In genomic region chr7:98593276-98593675, GRCm38 (mm10) we compare ENCODE assay signal across 20 mouse cellular contexts.
DNase-seq lines count a peak whose midpoint lies in the region; ATAC-seq and TF ChIP-seq lines count a peak whose summit lies in the region.
"Had no signal": no experiment of that assay in that cellular context is flagged by ENCODE, and none has a peak within 500 bp of the region (broad histone marks: within the 10 kb centered on the region; RNA-seq: fewer than 3 reads in every experiment).

No protein-coding gene starts in this region.

- WGBS in cerebellum, adult 2 months, result 9% methylated on average over 6 of the region's 6 CpGs
- WGBS in neural tube, embryonic 15.5 days, result 83% methylated on average over 6 of the region's 6 CpGs

- 0 out of 2 replicates have a peak overlapping the region, but pooled peaks have one; percentile 4 for H3K27ac ChIP-seq in cerebellum, adult 2 months (ENCODE audit: insufficient read depth, low read length)
- H3K27ac ChIP-seq in neural tube, embryonic 15.5 days (replicated peaks), result no peak overlapping the region
- H3K27ac ChIP-seq: embryonic facial prominence, embryonic 12.5 days; forebrain, embryonic 15.5 days; heart, adult 2 months; heart, embryonic 15.5 days; hindbrain, embryonic 13.5 days; intestine, embryonic 15.5 days had no signal

- no peak overlapping the region for H3K4me3 ChIP-seq in cerebellum, adult 2 months (replicated peaks; ENCODE audit: insufficient read depth, low read depth, low read length)
- no peak overlapping the region for H3K4me3 ChIP-seq in neural tube, embryonic 15.5 days (replicated peaks)
- H3K4me3 ChIP-seq: embryonic facial prominence, embryonic 12.5 days; forebrain, embryonic 15.5 days; heart, adult 2 months; heart, embryonic 15.5 days; hindbrain, embryonic 13.5 days; intestine, embryonic 15.5 days had no signal

- no peak overlapping the region for H3K9ac ChIP-seq in neural tube, embryonic 15.5 days (replicated peaks)
- H3K9ac ChIP-seq: embryonic facial prominence, embryonic 12.5 days; forebrain, embryonic 15.5 days; heart, embryonic 15.5 days; hindbrain, embryonic 13.5 days; intestine, embryonic 15.5 days had no signal

- DNase-seq in cerebellum, adult 11 months, result peak; percentile 24
- DNase-seq in cerebellum, adult 2 months, result peak; percentile 46 to 71
- peak; percentile 70 to 72 for DNase-seq in cerebellum, postnatal 10 days
- DNase-seq in layer of hippocampus, adult 11-12 months (ENCODE audit: low spot score), result no peak
- no peak for DNase-seq in natural killer cell, adult 2 months (ENCODE audit: low spot score in 2 of 2)
- DNase-seq: adrenal gland, adult 8-10 months; adrenal gland, postnatal 36 days; gastrocnemius, postnatal 10 days; heart, adult 2 months; heart, postnatal 14 days; kidney, adult 18-20 months had no signal

- H3K9me3 ChIP-seq in neural tube, embryonic 15.5 days (replicated peaks), result no peaks in the 10 kb centered on the region
- H3K9me3 ChIP-seq: embryonic facial prominence, embryonic 12.5 days; forebrain, embryonic 15.5 days; heart, embryonic 15.5 days; hindbrain, embryonic 13.5 days; intestine, embryonic 15.5 days had no signal

- no peak for ATAC-seq in neural tube, embryonic 15.5 days (ENCODE audit: low FRiP score)
- ATAC-seq: forebrain, embryonic 15.5 days; intestine, embryonic 15.5 days; Patski had no signal

- no peak for TF ChIP-seq CTCF in cerebellum, adult 2 months (IDR thresholded peaks at IDR 0.05; ENCODE audit: borderline replicate concordance, insufficient read depth, low read depth, low read length)

- no peak for TF ChIP-seq POLR2A in cerebellum, adult 2 months (IDR thresholded peaks at IDR 0.05; ENCODE audit: borderline replicate concordance, insufficient read depth, low read length)

- H3K4me2 ChIP-seq in neural tube, embryonic 15.5 days, result no peak overlapping the region
- H3K4me2 ChIP-seq: embryonic facial prominence, embryonic 12.5 days; forebrain, embryonic 15.5 days; heart, embryonic 11.5 days; heart, embryonic 15.5 days; hindbrain, embryonic 13.5 days; intestine, embryonic 15.5 days had no signal

- H3K4me1 ChIP-seq in cerebellum, adult 2 months (ENCODE audit: control insufficient read depth, insufficient read depth, low read length), result peaks cover 6% of the 10 kb centered on the region
- no peaks in the 10 kb centered on the region for H3K4me1 ChIP-seq in neural tube, embryonic 15.5 days
- H3K4me1 ChIP-seq: embryonic facial prominence, embryonic 12.5 days; forebrain, embryonic 15.5 days; heart, embryonic 15.5 days; hindbrain, embryonic 13.5 days; intestine, embryonic 15.5 days had no signal

- peaks cover 39% of the 10 kb centered on the region for H3K36me3 ChIP-seq in neural tube, embryonic 15.5 days

- no peaks in the 10 kb centered on the region for H3K27me3 ChIP-seq in cerebellum, adult 2 months (ENCODE audit: control insufficient read depth, insufficient read depth, low read length)
- H3K27me3 ChIP-seq in neural tube, embryonic 15.5 days (replicated peaks), result no peaks in the 10 kb centered on the region
- H3K27me3 ChIP-seq: CH12.LX; embryonic facial prominence, embryonic 12.5 days; forebrain, embryonic 15.5 days; heart, embryonic 15.5 days; hindbrain, embryonic 13.5 days; intestine, embryonic 15.5 days; Patski had no signal

Comparison
In these comparisons a context has a peak if more than half of its experiments do, and no peak if none do; other contexts are left out.
1. DNase-seq: peak in cerebellum, adult 11 months (single experiment), cerebellum, adult 2 months (2 of 2) and cerebellum, postnatal 10 days (2 of 2); none in layer of hippocampus, adult 11-12 months (single experiment) and natural killer cell, adult 2 months (0 of 2).